Mouse (Mus musculus): ENCODE data around the gene Ptpre. TPM values are rescaled to one million over a fixed set of nuclear protein-coding genes. Genes with fewer than 3 reads are reported as not detected.
A peak's percentile ranks its signal among the peaks of the same experiment; 100 is the strongest.

Ptpre gene
- total RNA-seq, 2 experiments from 2014 or later = 6.0 to 6.4 TPM

DNA sequence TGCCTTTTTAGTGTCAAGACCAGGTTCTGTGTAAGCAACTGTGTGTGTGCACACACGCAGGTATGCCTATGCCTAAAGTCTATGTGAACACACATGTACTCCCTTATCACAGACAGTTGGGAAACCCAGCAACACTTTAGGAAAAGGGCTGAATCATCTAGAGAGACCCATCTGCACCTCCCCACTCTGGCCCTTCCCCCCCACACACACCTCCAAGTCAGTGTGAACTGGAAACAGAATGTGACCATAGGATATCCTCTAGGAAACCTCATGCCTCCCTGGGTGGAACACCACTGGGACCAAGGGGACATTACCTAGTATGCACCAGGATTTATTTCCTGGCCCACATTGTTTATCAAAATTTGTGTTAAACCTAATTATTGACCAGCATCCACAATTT is 112.0 kb downstream of the Ptpre start:
- no peak for DNase-seq

DNA sequence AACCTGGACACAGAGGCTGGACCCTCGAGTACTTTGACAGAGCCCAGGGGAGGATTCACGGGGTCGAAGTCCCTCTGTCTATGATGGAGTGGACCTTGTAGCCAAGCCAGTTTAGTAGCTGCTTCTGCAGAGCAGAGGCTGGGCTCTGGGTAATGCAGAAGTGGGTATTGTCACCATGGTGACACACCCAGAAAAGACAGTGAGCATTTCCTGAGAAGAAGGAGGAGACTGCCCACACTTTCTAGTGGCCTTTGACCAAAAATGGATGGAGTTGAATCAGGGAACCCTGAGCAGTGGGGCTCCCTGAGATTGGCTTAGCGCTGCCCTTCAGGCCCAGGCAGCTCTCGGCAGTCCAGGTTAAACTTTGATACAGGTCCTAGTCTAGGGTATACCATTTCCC is 112.8 kb downstream of the Ptpre start:
- DNase-seq = no peak

DNA sequence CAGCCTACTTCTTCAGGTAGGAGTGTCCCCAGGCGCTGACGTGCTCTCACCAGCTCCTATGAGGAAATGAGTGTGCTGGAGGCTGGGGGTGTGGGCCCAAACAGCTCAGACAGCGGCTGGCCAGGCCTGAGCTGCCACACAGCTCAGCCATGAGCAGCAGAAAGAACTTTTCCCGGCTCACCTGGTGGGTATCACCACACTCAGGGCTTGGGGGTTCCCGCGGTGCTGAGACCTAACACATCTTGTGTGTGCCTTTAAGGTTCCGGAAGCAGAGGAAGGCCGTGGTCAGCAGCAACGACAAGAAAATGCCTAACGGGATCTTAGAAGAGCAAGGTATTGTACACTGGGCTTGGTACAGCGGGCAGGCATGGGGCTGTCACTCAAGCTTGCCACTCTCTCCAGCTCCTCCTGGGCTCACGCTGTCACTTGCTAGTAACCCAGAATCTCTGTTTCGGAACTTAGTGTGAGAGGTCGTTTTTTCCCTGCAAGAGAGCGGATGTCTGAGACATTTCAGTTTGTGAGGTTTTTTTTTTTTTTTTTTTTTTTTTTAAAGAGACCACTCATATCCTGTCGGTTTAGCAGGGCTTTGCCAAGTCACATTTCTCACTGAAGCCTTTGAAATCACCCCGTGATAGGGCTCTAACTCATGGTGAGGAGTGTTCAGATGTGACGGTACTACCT is 114.7 kb downstream of the Ptpre start:
- no peak for DNase-seq

DNA sequence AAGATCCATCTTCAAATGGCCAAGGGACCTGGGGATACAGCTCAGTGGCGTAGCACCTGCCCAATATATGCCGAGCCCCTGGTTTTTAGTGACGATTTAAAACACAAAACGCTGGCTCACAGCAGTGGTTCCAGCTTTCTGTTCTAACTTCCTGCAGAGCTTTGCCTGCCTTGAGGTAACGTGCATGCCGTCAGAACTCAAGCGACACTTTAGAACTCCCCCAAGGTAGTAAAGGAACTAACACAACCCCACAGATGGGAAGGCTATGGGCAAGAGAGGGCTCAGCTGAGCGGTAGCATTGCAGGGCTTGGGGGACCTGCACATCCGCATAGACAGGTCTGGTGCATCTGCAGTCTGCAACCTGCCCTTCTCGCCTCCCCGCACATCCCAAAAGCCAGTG is 115.5 kb downstream of the Ptpre start:
- no peak for DNase-seq

DNA sequence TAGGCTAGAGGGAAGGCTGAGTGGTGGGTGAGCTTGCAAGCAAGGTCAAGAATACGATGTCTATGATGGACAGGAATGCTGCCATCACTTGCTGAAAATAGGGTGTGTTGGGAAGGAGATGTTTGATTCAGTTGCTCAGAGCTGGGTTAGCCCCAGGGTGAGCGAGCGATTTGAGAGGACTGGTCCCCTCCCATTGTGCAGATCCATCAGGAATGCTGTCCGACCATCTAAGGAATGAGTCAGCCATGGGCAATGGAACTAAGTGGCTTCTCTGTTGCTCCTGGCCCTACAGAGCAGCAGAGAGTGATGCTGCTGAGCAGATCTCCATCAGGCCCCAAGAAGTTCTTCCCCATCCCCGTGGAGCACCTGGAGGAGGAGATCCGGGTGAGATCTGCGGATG is 116.3 kb downstream of the Ptpre start:
- no peak for DNase-seq

DNA sequence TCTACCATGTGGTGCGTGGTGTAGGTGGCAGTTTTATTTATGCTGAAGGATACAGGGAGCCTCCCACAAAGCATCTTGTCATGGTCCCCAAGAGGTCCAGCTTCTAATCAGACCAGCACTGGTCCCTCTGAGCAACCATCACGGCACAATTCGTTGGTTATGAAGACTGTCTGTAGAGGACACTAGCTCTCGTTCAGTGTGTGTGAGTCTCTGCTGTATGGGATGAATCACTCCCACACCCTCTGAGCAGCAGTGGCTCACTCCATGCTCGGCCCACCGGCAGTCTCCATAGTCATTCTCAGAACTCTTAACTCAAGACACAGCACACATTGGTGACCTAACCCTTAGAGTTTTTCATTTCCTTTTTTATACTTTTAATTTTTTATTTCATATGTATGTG is 117.0 kb downstream of the Ptpre start:
- DNase-seq = no peak

DNA sequence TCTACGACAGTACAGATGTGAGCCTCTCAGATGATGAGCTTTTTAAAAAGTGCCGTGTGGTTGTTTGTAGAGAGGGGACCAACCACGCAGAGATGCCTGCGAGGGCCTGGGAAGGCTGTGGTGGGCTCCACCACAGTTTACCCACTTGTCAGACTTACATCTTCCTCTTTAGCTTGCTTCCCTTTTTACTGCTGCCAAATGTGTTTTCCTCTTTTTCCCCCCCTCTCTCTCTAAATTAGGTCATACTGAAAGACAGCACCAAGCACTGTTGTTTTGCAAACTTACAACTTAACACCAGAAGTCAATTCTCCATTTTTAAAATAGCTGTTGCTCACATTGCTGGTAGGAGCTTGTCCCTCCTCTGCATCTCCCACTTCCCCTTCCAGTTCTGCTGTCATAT is 117.8 kb downstream of the Ptpre start:
- DNase-seq = no peak

DNA sequence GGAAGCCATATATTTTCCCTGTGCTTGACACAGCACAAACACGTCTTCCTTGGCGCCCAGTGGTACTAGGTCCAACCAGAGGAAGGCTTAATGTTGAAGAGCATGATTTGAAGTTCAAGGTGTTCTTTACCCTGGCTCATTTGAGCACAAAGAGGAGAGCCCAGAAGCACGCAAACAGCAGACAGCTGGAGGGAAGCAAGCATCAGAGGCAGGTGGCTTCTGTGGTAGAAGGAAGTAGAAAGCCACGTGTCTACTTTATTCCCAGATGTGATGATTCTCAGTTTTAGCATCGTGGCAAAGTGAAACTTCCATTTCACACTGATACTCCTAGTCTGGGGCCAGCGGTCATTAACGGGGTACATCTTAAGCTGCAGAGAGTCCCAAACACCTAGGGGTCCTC is 120.9 kb downstream of the Ptpre start:
- no peak for DNase-seq

DNA sequence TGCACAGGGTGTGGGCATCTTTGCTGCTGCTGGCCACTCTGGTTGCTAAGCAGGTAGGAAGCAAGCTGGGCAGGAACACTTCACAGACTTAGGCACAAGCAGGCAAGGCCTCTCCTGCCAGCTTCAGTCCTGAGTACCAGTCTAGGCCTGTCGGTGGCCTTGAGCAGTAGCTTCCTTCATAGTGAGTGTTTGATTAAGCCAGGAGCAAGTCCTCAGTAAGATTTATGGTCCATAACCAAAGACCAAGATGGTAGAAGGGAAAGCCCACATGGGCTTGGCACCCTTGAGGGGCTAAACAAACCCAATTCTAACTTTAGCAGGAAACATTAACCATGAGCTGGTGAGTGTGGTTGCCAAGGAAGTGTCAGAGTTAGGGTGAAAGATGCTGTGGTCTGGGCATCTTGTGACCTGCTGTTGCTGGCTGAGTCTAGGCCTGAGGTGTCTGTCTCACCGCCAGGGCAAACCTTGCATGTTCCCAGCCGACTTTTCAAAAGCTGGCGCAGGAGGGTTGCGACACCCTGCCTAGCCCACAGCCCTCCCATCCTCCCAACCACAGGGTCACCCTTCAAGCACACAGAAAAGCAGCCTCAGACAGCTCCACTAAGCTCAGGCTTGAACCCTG is 122.1 kb downstream of the Ptpre start:
- DNase-seq = no peak

DNA sequence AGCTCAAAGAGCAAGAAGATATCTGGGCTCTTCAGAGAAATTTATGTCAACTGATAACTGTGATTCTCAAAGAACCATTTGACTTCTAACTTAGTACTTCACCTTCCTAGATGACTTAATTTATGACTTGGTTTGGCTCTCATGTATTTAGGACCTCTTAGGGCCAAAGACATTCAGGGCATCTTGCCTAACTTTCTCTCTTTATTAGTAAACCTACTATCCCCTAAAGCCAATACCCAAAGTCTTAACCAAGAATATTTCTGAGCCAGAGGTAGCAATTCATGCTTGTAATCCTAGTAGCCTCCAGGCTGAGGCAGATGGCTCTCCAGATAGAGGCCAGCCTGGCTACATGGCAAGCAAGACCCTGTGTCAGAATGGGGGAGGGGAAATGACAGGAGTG is 123.0 kb downstream of the Ptpre start:
- no peak for DNase-seq

DNA sequence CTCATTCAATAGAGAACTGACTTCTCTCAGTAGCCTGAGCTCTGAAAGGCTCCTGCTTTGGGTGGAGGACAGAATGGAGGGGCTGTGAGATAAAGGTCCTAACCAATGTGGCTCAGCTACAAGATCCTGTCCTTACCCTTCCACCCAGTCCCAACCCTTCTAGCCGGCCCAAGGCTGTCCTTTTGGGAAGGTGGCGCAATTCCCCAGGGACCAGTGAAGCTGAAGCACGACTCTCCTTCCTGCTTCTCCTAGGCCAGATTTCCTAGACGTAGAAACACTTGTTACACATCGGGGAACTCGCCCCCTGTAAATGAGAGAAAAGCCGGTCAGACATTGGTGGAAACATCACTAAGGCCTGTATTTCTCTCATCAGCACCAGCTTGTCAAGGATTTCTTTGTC is 126.9 kb downstream of the Ptpre start:
- DNase-seq = no peak

DNA sequence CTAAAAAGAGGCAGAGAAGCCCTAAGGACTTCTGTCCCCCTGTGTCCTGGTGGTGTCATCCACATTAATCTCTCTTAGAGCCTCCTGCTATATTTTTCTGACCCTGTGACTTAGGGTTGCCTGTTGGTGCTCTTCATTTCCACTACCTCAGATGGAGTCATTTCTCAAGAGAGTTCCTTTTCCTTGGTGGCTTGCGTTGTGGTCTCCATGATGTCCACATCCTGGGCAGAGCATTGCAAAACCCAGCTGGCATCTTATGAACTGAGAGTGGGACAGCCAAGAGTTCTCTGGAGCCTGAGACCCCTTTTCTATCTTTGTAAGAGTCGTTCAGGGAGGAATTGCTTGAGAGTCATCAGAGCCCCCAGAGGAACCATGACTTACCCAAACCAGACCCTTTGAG is 129.0 kb downstream of the Ptpre start:
- no peak for DNase-seq

DNA sequence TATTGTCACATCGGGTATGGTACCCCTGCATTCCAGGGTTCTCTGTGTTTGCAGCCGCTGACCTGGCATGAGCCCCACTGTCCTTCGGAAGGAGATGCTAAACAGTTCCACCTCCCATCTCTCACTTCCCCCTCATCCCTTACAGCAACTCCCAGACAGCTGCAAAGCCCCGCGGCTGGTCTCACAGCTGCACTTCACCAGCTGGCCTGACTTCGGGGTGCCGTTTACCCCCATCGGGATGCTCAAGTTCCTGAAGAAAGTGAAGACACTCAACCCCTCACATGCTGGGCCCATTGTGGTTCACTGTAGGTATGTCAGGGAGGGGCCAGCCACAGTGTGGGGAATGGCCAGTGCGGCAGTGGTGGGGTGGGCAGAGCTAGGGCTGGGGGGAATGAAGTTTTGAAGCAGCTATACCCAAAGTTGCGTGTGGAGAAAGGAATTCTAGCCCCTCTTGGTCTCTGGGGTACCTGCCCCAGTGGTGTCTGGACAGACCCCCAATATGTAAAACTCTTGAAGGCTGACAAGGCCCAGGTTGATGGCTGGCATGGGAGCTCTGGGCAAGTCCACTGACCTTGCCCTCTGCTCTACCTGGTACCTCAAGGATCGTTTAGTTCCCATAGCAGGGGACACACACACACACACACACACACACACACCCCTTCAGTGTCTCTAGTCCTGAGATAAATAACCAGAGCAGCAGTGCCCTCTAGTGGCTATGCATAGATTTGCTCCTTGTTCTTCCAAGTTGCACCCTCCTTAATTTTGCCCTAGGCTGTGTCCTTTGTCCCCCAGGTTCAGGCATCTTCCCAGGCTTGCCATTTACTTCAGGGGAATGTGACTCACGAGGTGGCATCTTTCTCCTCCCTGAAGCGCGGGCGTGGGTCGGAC is 131.8 kb downstream of the Ptpre start:
- DNase-seq = peak; percentile 69

DNA sequence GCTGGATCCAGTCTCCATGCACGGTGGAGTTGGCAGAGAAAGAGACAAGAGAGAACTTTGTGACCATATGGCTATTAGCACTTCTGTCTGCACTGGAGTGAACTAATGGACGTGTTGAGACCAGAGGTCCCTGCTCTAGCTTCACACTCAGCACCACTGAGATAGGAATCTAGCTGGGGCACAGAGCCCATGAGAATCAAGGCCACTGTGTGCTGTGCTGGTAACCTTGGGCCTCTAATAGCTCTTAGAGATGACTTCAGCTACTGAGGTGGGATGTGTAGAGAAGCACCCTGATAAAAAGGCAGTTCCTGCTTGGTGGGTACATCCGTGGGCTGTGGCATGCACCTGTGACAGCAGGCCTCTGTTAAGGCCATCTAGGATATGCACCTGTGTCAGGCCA is 136.3 kb downstream of the Ptpre start:
- no peak for DNase-seq

DNA sequence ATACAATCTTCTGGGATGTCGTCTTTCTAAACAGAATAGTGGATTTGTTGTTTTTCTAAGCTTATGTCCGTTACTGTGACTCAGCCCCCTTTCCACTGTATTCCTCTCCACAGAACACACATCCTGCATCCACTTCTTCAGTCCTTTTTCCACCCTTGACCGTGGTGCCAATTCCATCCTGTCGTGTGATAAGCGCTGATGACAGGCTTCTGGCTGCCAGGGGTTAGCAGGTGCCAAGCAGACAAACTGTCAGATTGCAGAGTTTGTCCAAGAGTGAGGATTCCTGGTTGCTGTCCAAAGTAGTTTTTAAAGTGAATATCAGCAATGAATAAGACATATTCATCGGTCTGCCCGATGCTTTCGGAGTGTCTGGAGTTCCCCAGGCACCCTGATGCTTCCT is 139.4 kb downstream of the Ptpre start:
- DNase-seq = peak; percentile 67

DNA sequence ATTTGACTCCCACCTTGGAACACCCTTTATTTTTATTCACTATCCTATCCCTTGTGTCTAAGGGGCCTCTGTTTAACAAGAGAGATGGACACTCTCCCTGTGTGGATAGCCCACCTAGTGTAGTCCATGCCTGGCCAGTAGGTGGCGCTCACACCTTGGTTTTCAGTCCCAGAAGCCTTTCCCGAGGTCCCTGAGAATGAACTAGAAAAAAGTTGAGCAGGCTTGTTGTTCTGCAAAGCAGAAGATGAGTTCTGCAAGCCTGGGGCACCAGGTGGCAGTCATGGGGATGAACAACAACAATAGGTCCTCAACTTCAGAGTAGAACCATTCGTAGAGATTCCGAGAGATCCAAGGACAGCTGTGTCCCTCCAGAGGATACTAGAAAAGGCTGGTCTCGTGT is 143.1 kb downstream of the Ptpre start:
- peak; percentile 77 for DNase-seq

DNA sequence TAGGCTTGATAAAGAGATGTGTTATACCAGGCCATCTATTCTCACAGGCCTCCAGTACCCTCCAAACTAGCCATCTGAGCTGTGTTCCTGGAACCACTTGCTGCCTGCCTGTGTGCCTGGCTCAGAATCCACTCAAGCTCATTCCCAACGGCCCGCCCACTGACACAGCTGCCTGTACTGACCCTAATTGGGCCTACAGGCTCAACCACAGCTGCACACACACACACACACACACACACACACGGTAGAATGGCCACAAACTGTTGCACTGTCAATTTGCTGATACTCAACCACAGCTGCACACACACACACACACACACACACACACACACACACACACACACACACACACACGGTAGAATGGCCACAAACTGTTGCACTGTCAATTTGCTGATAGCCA is 146.8 kb downstream of the Ptpre start:
- DNase-seq = peak; percentile 24

DNA sequence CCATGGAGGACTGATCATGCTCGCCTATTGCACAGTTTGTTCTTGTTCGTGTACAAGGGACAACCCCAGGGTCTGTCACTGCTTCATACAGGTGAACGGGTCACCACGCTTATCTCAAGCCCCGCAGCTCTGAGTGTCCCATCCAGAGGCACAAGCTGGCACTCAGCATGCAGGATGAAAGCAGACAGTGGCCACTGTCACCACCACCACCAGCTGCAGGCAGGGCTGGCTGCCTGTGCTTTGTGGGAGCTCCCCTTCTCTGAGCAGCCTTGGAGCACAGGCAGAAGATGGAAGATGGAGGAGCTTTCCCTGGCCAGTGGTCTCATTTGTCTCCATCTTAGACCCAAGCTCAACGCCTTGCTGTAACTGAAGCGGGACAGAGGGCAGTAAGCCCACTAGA is 147.7 kb downstream of the Ptpre start:
- DNase-seq = no peak

DNA sequence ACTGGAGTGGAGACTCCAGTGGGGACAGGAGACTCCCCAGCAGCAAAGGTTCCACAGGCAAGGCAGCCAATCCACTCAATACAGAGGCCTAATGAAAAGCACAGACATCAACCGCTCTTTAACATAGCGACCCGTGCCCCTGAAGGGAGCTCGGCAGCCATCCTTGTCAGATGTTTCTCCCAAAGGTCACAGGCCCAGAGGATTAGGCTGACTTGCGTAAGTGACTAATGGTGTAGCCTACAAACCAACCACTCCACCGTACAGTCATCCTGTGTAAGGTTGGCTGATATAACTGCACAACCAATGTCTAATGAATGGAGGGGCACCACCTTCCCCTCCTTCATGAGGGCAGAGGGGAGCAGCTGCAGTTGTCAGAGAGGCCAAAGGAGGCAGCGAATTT is 152.1 kb downstream of the Ptpre start:
- DNase-seq = no peak

DNA sequence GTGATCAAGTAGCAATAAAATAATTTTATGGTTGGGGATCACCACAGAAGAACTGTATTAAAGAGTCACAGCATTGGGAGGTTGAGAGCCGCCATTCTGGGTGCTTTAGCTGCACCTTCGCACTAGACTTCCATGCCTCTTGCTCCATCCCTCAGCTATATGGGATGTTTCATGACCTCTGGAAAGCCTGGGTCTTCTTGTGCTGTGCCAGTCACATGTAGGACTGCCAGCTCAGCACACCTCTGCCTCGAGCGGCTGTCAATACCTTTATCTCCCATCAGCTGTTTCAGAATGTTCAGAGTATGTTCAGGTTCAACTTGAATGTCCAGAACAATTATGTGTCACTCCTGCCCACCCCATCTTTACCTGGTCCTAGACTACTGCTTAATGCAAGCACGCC is 154.7 kb downstream of the Ptpre start:
- no peak for DNase-seq

DNA sequence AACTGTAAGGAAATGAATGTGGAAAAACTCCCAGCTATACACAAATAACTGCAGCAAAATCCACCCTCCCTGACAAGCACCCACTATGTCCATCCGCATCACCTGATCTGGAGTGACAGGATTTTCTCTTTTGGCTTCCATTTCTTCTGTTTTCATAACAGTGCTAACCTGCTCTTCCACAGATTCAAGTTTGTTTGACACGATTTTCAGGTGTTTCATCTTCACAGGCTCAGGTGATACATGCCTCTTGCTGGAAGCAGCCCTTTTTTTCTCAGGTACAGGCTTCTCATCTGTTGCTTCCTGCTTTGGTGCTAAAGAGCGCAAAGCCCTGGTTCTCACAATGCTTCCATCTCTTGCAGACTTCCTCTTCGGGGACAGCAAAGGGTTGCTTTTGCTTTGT is 156.8 kb downstream of the Ptpre start:
- no peak for DNase-seq

DNA sequence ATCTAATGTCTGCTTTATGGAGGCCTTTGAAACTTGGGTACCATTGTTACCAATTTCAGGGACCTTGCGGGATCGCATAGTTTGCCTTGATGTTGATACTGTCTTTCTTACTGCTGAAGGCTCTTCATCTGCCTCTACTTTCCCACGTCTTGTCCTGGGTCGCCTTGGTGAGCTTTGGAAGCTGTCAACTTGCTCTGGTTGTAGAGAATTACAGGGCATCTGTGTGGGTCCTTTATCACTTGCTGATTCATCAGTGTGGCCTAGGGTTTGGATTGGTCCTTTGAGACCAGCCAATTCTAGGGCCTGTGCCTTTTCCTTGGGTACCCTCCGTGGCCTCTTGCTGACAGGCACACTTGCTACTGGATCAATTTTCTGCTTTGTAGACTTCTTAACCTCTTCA is 157.5 kb downstream of the Ptpre start:
- no peak for DNase-seq

DNA sequence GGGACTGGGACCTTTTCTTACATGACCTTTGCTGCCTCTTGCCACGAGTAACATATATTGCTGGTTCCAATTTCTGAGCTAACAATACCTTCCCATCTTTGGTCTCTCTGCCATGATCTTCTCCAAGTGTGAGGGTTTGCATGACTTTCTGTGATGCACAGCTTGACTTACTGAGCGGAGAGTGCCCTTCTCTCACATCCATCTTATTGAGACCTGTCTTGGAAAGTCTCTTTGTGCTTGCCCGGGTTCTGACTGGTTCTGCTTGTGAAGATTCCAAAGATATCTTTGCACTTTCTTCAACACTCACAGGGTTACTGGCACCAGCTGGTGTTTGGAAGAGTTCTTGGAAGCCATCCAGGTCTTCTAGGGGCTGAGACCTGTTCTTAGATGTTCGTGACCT is 158.8 kb downstream of the Ptpre start:
- no peak for DNase-seq
